In genomic region chr8:110501330-110501729, GRCm38 (mm10) we compare ENCODE assay signal across 26 mouse cellular contexts.
"Had no signal": no experiment of that assay in that cellular context is flagged by ENCODE, and none has a peak within 500 bp of the region (broad histone marks: within the 10 kb centered on the region; RNA-seq: fewer than 3 reads in every experiment).

No protein-coding gene starts in this region.

- DNase-seq: cerebellum, adult 8-10 months; cerebellum, adult 9-10 months; cerebellum, adult 9-11 months; cerebellum, postnatal 10 days; cerebellum, postnatal 14 days; cerebellum, postnatal 25 days; cerebellum, postnatal 36 days; embryo, embryonic 11 days; forebrain, postnatal 0 days; gastrocnemius, adult 2 months; gastrocnemius, postnatal 10 days; gastrocnemius, postnatal 14 days; gastrocnemius, postnatal 25 days; gastrocnemius, postnatal 36 days; heart, adult 11 months; heart, adult 18-20 months; heart, adult 2 months had no signal

- H3K27ac ChIP-seq: embryonic facial prominence, embryonic 10.5 days; embryonic facial prominence, embryonic 12.5 days; embryonic facial prominence, embryonic 13.5 days; embryonic facial prominence, embryonic 15.5 days; forebrain, embryonic 10.5 days; forebrain, embryonic 12.5 days; forebrain, embryonic 13.5 days; forebrain, embryonic 15.5 days; gastrocnemius, adult 2 months; heart, adult 2 months had no signal

- H3K4me3 ChIP-seq: embryonic facial prominence, embryonic 10.5 days; embryonic facial prominence, embryonic 12.5 days; embryonic facial prominence, embryonic 13.5 days; embryonic facial prominence, embryonic 15.5 days; erythroblast, embryonic 14.5 days; forebrain, embryonic 10.5 days; forebrain, embryonic 12.5 days; forebrain, embryonic 13.5 days; forebrain, embryonic 15.5 days; gastrocnemius, adult 2 months; heart, adult 2 months had no signal

- H3K27me3 ChIP-seq: embryonic facial prominence, embryonic 15.5 days; forebrain, embryonic 13.5 days; forebrain, embryonic 15.5 days had no signal

- H3K9ac ChIP-seq: embryonic facial prominence, embryonic 12.5 days; embryonic facial prominence, embryonic 13.5 days; embryonic facial prominence, embryonic 15.5 days; forebrain, embryonic 12.5 days; forebrain, embryonic 13.5 days; forebrain, embryonic 15.5 days; forebrain, postnatal 0 days had no signal

- H3K36me3 ChIP-seq: embryonic facial prominence, embryonic 10.5 days; embryonic facial prominence, embryonic 12.5 days; embryonic facial prominence, embryonic 13.5 days; embryonic facial prominence, embryonic 15.5 days; forebrain, embryonic 10.5 days; forebrain, embryonic 12.5 days; forebrain, embryonic 15.5 days had no signal

- H3K4me2 ChIP-seq: embryonic facial prominence, embryonic 12.5 days; embryonic facial prominence, embryonic 13.5 days; embryonic facial prominence, embryonic 15.5 days; forebrain, embryonic 12.5 days; forebrain, embryonic 13.5 days; forebrain, embryonic 15.5 days had no signal

- H3K4me1 ChIP-seq: embryonic facial prominence, embryonic 12.5 days; embryonic facial prominence, embryonic 13.5 days; embryonic facial prominence, embryonic 15.5 days; forebrain, embryonic 13.5 days; forebrain, embryonic 15.5 days had no signal

- H3K9me3 ChIP-seq: embryonic facial prominence, embryonic 10.5 days; embryonic facial prominence, embryonic 12.5 days; embryonic facial prominence, embryonic 13.5 days; embryonic facial prominence, embryonic 15.5 days; forebrain, embryonic 10.5 days; forebrain, embryonic 12.5 days; forebrain, embryonic 13.5 days; forebrain, embryonic 15.5 days had no signal
